Comparison of ENCODE assay signal across 26 mouse cellular contexts in genomic region chr17:56709708-56710107, GRCm38 (mm10). TPM values are rescaled to one million over a fixed set of nuclear protein-coding genes. Genes with fewer than 3 reads are reported as not detected.
DNase-seq lines count a peak whose midpoint lies in the region; ATAC-seq and TF ChIP-seq lines count a peak whose summit lies in the region.
"Had no signal": no experiment of that assay in that cellular context is flagged by ENCODE, and none has a peak within 500 bp of the region (broad histone marks: within the 10 kb centered on the region; RNA-seq: fewer than 3 reads in every experiment).

No protein-coding gene starts in this region.

- TF ChIP-seq CTCF in cerebellum, adult 2 months (IDR thresholded peaks at IDR 0.05; ENCODE audit: borderline replicate concordance, insufficient read depth, low read depth, low read length): no peak

- H3K4me1 ChIP-seq in cerebellum, adult 2 months (ENCODE audit: control insufficient read depth, insufficient read depth, low read length): no peaks in the 10 kb centered on the region
- H3K4me1 ChIP-seq in liver, embryonic 11.5 days (replicated peaks; ENCODE audit: control insufficient read depth, insufficient read depth, low read length): no peaks in the 10 kb centered on the region
- H3K4me1 ChIP-seq: embryonic facial prominence, embryonic 12.5 days; hindbrain, embryonic 12.5 days; hindbrain, embryonic 15.5 days had no signal

- H3K36me3 ChIP-seq in liver, embryonic 11.5 days (ENCODE audit: control insufficient read depth, insufficient read depth, low read length): peaks cover 79% of the 10 kb centered on the region

- ATAC-seq in liver, embryonic 11.5 days (replicated peaks; ENCODE audit: low FRiP score): no peak
- ATAC-seq: activated CD4-positive, CD25-positive, alpha-beta regulatory T cell, adult 4 months; forebrain, embryonic 14.5 days; forebrain, postnatal 0 days; intestine, postnatal 0 days; Patski had no signal

- H3K4me2 ChIP-seq in liver, embryonic 11.5 days: no peak overlapping the region
- H3K4me2 ChIP-seq: embryonic facial prominence, embryonic 12.5 days; embryonic facial prominence, embryonic 15.5 days; heart, embryonic 11.5 days; hindbrain, embryonic 12.5 days; hindbrain, embryonic 15.5 days had no signal

- H3K9me3 ChIP-seq in liver, embryonic 11.5 days (ENCODE audit: control insufficient read depth, low read length): no peaks in the 10 kb centered on the region
- H3K9me3 ChIP-seq: embryonic facial prominence, embryonic 12.5 days; embryonic facial prominence, embryonic 15.5 days; G1E; hindbrain, embryonic 12.5 days; hindbrain, embryonic 15.5 days had no signal

- no peak overlapping the region for H3K9ac ChIP-seq in liver, embryonic 11.5 days (ENCODE audit: low read depth, low read length)
- H3K9ac ChIP-seq: embryonic facial prominence, embryonic 12.5 days; embryonic facial prominence, embryonic 15.5 days; forebrain, postnatal 0 days; hindbrain, embryonic 12.5 days; hindbrain, embryonic 15.5 days had no signal

- no peak overlapping the region for H3K27ac ChIP-seq in cerebellum, adult 2 months (ENCODE audit: insufficient read depth, low read length)
- no peak overlapping the region; the same call in 1 of the 2 replicates for H3K27ac ChIP-seq in liver, embryonic 11.5 days (ENCODE audit: low read depth, low read length)
- H3K27ac ChIP-seq: embryonic facial prominence, embryonic 12.5 days; embryonic facial prominence, embryonic 15.5 days; gastrocnemius, adult 2 months; hindbrain, embryonic 12.5 days; hindbrain, embryonic 15.5 days had no signal

- WGBS in cerebellum, adult 2 months: 86% methylated on average over 3 of the region's 3 CpGs
- WGBS in liver, embryonic 11.5 days: 94% methylated on average over 3 of the region's 3 CpGs

- no peak for TF ChIP-seq POLR2A in cerebellum, adult 2 months (IDR thresholded peaks at IDR 0.05; ENCODE audit: borderline replicate concordance, insufficient read depth, low read length)

- no peak overlapping the region for H3K4me3 ChIP-seq in cerebellum, adult 2 months (replicated peaks; ENCODE audit: insufficient read depth, low read depth, low read length)
- no peak overlapping the region for H3K4me3 ChIP-seq in liver, embryonic 11.5 days (ENCODE audit: low read depth, low read length)
- H3K4me3 ChIP-seq: embryonic facial prominence, embryonic 12.5 days; embryonic facial prominence, embryonic 15.5 days; gastrocnemius, adult 2 months; hindbrain, embryonic 12.5 days; hindbrain, embryonic 15.5 days had no signal

- DNase-seq in testis, postnatal 10 days (ENCODE audit: low spot score): peak; percentile 37
- DNase-seq in testis, postnatal 14 days (ENCODE audit: low spot score): no peak
- DNase-seq in ES-CJ7 (ENCODE audit: low read depth, low spot score): peak; percentile 62
- peak; percentile 63 for DNase-seq in ZHBTc4 (ENCODE audit: low read depth, low spot score)
- DNase-seq in cerebellum, adult 2 months: no peak
- no peak for DNase-seq in liver, embryonic 11.5 days (ENCODE audit: low spot score)
- DNase-seq: adrenal gland, adult 8-10 months; adrenal gland, postnatal 25 days; B cell, adult 2 months; cerebellum, adult 18-20 months; cerebellum, adult 9-11 months; cerebellum, postnatal 25 days; forebrain, postnatal 0 days; gastrocnemius, adult 2 months; gastrocnemius, postnatal 14 days; heart, adult 11 months had no signal

- no peaks in the 10 kb centered on the region for H3K27me3 ChIP-seq in cerebellum, adult 2 months (ENCODE audit: control insufficient read depth, insufficient read depth, low read length)
- H3K27me3 ChIP-seq in liver, embryonic 11.5 days (replicated peaks; ENCODE audit: control insufficient read depth, insufficient read depth, low read length): no peaks in the 10 kb centered on the region
- H3K27me3 ChIP-seq: embryonic facial prominence, embryonic 12.5 days; embryonic facial prominence, embryonic 15.5 days; hindbrain, embryonic 12.5 days; hindbrain, embryonic 15.5 days; Patski had no signal

RNA-seq across cellular contexts. Expression of gene Ndufa11, which starts 7.9 kb away (rescaled TPM):
- 518 and 557 TPM in 2 replicates for polyA plus RNA-seq in cerebellum, adult 2 months (2012; rRNA removed)
- polyA plus RNA-seq in liver, embryonic 11.5 days (2014; fragmentation: Nextera tagmentation; extraction: Ambion mirVana): 343 and 358 TPM in 2 replicates

RNA-seq across cellular contexts. Expression of gene Vmac, which starts 8.1 kb away (rescaled TPM):
- polyA plus RNA-seq in cerebellum, adult 2 months (2012; rRNA removed): 17.0 and 18.2 TPM in 2 replicates
- 9.1 and 10.7 TPM in 2 replicates for polyA plus RNA-seq in liver, embryonic 11.5 days (2014; fragmentation: Nextera tagmentation; extraction: Ambion mirVana)

RNA-seq across cellular contexts. Expression of gene Ranbp3, which starts 36.6 kb away (rescaled TPM):
- polyA plus RNA-seq in cerebellum, adult 2 months (2012; rRNA removed): 122 and 125 TPM in 2 replicates
- 94.3 and 105 TPM in 2 replicates for polyA plus RNA-seq in liver, embryonic 11.5 days (2014; fragmentation: Nextera tagmentation; extraction: Ambion mirVana)

RNA-seq across cellular contexts. Expression of gene Nrtn, which starts 47.6 kb away (rescaled TPM):
- 7.2 and 9.3 TPM in 2 replicates for polyA plus RNA-seq in cerebellum, adult 2 months (2012; rRNA removed)
- polyA plus RNA-seq in liver, embryonic 11.5 days (2014; fragmentation: Nextera tagmentation; extraction: Ambion mirVana): 5.2 and 5.3 TPM in 2 replicates
- polyA plus RNA-seq: activated CD4-positive, CD25-positive, alpha-beta regulatory T cell, adult 4 months; G1E had no signal

RNA-seq across cellular contexts. Expression of gene Dus3l, which starts 54.8 kb away (rescaled TPM):
- 168 and 169 TPM in 2 replicates for polyA plus RNA-seq in cerebellum, adult 2 months (2012; rRNA removed)
- polyA plus RNA-seq in liver, embryonic 11.5 days (2014; fragmentation: Nextera tagmentation; extraction: Ambion mirVana): 34.5 and 36.9 TPM in 2 replicates

Comparison
In these comparisons a context has a peak if more than half of its experiments do, and no peak if none do; other contexts are left out.
1. DNase-seq: peak in testis, postnatal 10 days (single experiment), ES-CJ7 (single experiment) and ZHBTc4 (single experiment); none in testis, postnatal 14 days (single experiment), cerebellum, adult 2 months (0 of 2) and liver, embryonic 11.5 days (single experiment).